8 mouse cellular contexts compared by ENCODE assay signal in genomic region chr1:181841864-181842672, GRCm38 (mm10). TPM values are rescaled to one million over a fixed set of nuclear protein-coding genes. Genes with fewer than 3 reads are reported as not detected.
DNase-seq lines count a peak whose midpoint lies in the region; ATAC-seq lines count a peak whose summit lies in the region.

No protein-coding gene starts in this region.

- peaks cover 4 to 21% of the 10 kb centered on the region in 2 experiments; a peak in 3 of 4 replicates for H3K4me1 ChIP-seq in heart, embryonic 14.5 days (ENCODE audit: control insufficient read depth in 2 of 2, insufficient read depth in 2 of 2, low read length in 2 of 2)
- H3K4me1 ChIP-seq in liver, embryonic 12.5 days: peaks cover 59% of the 10 kb centered on the region

- ATAC-seq in heart, embryonic 14.5 days (ENCODE audit: insufficient number of reproducible peaks, insufficient read depth, low FRiP score, low read depth): peak; percentile 97
- ATAC-seq in liver, embryonic 12.5 days: peak; percentile 96

- H3K9me3 ChIP-seq in heart, embryonic 14.5 days (ENCODE audit: control insufficient read depth, low read length): no peaks in the 10 kb centered on the region
- H3K9me3 ChIP-seq in liver, embryonic 12.5 days (replicated peaks): no peaks in the 10 kb centered on the region

- H3K27me3 ChIP-seq in heart, embryonic 14.5 days (ENCODE audit: control insufficient read depth, insufficient read depth, low read length): no peaks in the 10 kb centered on the region
- H3K27me3 ChIP-seq in liver, embryonic 12.5 days (replicated peaks): 0 out of 2 replicates have a peak, but pooled peaks cover 4% of the 10 kb centered on the region
- H3K27me3 ChIP-seq in splenic B cell, adult 2 months (ENCODE audit: control insufficient read depth, insufficient read depth, low read length, poor library complexity, severe bottlenecking): no peaks in the 10 kb centered on the region

- peaks cover 9% of the 10 kb centered on the region for H3K36me3 ChIP-seq in heart, embryonic 14.5 days (ENCODE audit: control insufficient read depth, insufficient read depth, low read length)
- H3K36me3 ChIP-seq in liver, embryonic 12.5 days: peaks cover 31% of the 10 kb centered on the region
- no peaks in the 10 kb centered on the region for H3K36me3 ChIP-seq in splenic B cell, adult 2 months (ENCODE audit: control insufficient read depth, insufficient read depth, low read length, poor library complexity, severe bottlenecking)

- DNase-seq in CD8-positive naive resting alpha-beta T cell, adult 2 months (ENCODE audit: low read depth in 2 of 2, low spot score in 2 of 2): peak; percentile 81 to 82
- peak; percentile 96 for DNase-seq in c-Kit-negative CD71-positive TER-119-positive erythroid progenitor cells, embryonic 14.5 days (ENCODE audit: low read depth, low spot score)
- peak; percentile 77 for DNase-seq in fibroblast of lung, adult 2 months (ENCODE audit: low read depth)
- peak; percentile 97 for DNase-seq in kidney, postnatal 10 days
- DNase-seq in naive thymus-derived CD4-positive, alpha-beta T cell, adult 2 months (ENCODE audit: low read depth): peak; percentile 91
- DNase-seq in splenic B cell, adult 2 months (ENCODE audit: low read depth, low spot score): peak; percentile 96

- peak overlapping the region; percentile 89 for H3K4me2 ChIP-seq in heart, embryonic 14.5 days (ENCODE audit: low read length)
- peak overlapping the region; percentile 86 for H3K4me2 ChIP-seq in liver, embryonic 12.5 days

- WGBS in heart, embryonic 14.5 days: under 1% methylated on average over 96 of the region's 113 CpGs
- under 1% methylated on average over 113 of the region's 113 CpGs for WGBS in liver, embryonic 12.5 days (ENCODE audit: insufficient replicate concordance)

- H3K4me3 ChIP-seq in heart, embryonic 14.5 days (ENCODE audit: control insufficient read depth in 1 of 2, insufficient read depth in 1 of 2, low read depth in 1 of 2, low read length in 2 of 2): peak overlapping the region; percentile 70 to 89
- peak overlapping the region; percentile 93 for H3K4me3 ChIP-seq in liver, embryonic 12.5 days

- peak overlapping the region; percentile 95 for H3K9ac ChIP-seq in heart, embryonic 14.5 days (ENCODE audit: low read length)
- H3K9ac ChIP-seq in liver, embryonic 12.5 days: peak overlapping the region; percentile 97

- H3K27ac ChIP-seq in heart, embryonic 14.5 days (replicated peaks in 1 of 2; ENCODE audit: control insufficient read depth in 1 of 2, insufficient read depth in 1 of 2, low read depth in 2 of 2, low read length in 2 of 2): peak overlapping the region; percentile 84 to 97
- peak overlapping the region; percentile 97 for H3K27ac ChIP-seq in liver, embryonic 12.5 days

RNA-seq across cellular contexts. Expression of gene Lbr, which starts 0.8 kb away (rescaled TPM):
- 65.0 and 73.1 TPM in 2 replicates for polyA plus RNA-seq in heart, embryonic 14.5 days (2014; fragmentation: Nextera tagmentation; extraction: Ambion mirVana)
- 284 and 296 TPM in 2 replicates for polyA plus RNA-seq in liver, embryonic 12.5 days (2016; fragmentation: Nextera tagmentation; extraction: Ambion mirVana)

Comparison
In these comparisons a context has a peak if more than half of its experiments do, and no peak if none do; other contexts are left out.
1. Peak in every context shown above with its lines: DNase-seq, ATAC-seq, H3K4me3 ChIP-seq and H3K27ac ChIP-seq.